Mouse (Mus musculus): ENCODE measurements around the gene Cst13. TPM values are rescaled to one million over a fixed set of nuclear protein-coding genes. Genes with fewer than 3 reads are reported as not detected.
"Not testable (repeated sequence)": the region's sequence is repeated elsewhere in the genome, so short reads cannot be mapped to it uniquely, and the experiment has no call there.

Gene Cst13
- polyA plus RNA-seq (2017; shearing (Covaris generic)) = not detected

DNA sequence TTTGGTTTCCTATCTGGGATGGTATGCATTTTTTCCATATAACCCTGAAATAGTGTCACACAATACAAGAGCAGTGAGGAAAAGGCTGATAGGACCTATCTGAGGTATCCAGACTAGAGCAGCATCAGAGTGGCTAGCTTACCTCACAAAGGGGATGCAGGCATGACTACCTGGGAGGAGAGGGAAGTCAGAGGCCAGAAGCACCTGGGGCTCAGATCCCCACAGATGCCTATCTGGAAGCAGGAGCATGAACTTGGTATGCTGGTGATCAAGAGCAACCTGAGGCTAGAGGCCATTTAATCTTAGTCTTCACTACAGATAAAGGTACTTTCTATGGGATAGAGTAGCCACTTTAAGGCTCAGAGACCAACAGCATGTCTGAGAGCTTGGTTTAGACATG, at the start of gene Cst13:
Cst13 (plus strand) TSS at position 173 of the 400 bp plus-strand sequence.
- no peak for ATAC-seq

DNA sequence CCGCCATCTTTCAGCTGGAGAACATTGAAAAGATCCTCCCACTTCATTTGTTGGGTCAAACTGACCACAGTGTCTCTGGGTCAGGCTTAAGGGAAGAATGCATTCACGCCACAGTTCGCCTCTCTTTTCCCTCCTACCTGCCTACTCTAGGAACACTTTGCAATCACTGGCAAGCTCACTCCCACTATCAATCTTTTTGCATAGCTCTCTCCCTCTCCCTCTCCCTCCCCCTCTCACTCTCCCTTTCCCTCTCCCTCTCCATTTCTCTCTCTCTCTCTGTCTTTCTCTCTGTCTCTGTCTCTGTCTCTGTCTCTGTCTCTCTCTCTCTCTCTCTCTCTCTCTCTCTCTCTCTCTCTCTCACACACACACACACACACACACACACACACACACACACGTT, 48.5 kb upstream of the Cst13 start, which contains the start of gene Cst11:
Cst11 (minus strand) TSS at position 101 of the 400 bp plus-strand sequence.
- not testable (repeated sequence) for ATAC-seq

DNA sequence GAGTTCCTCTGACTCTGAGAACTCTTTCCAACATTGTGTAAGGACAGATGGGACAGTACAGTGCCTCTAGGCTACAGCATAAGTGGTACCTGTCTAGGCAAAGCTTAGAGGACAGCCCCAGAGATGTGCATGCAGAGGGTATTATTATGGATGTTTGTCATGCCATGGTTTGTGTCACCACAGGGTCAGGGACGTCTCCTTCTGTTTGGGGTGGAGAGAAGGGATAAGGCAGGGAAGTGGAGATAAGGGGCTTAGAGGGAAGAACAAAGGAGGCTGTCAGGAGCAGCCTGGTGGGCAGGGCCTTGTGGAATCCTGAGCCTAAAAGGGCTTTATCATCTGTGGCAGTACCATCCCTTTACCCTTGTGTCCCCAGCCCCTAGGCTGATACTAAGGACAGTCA, 38.2 kb upstream of the Cst13 start, which contains the start of gene 8030411F24Rik:
8030411F24Rik (plus strand) TSS at position 301 of the 400 bp plus-strand sequence.
- no peak for ATAC-seq

- no peak for ATAC-seq
Observed at GRCm38 (mm10) chr2:148789142-148789541, 30.7 kb upstream of the Cst13 start, which contains the start of gene Cst12. Gene Cst12, plus strand, starts transcription at chr2:148789361.

- ATAC-seq = no peak
Observed at GRCm38 (mm10) chr2:148798485-148798884, 21.4 kb upstream of the Cst13 start, which contains the start of gene Cst8. Gene Cst8, plus strand, starts transcription at chr2:148798785.

GRCm38 (mm10) chr2:148801491-148801921, 18.4 kb upstream of the Cst13 start:
- ATAC-seq = no peak

- ATAC-seq = no peak
Observed at GRCm38 (mm10) chr2:148806696-148807095, 13.2 kb upstream of the Cst13 start.

DNA sequence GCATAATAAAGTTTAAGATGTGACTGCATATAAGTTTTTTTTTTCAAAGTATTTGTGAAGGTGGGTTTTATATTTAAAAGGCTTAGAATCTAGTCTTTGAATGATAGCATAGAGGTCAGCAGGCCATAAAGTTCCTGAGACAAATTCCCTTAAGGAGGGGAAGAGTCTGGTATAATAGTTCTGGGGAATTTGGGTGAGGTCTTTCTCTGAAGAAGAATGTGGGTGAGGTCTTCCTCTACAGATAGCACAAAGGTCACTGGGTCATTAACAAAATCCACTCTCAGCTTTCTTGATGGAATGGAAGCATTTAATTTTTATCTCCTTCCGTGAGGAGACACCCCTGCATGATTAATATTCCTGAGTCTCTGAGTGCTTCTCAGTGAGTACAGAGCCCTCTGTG, 6.1 kb downstream of the Cst13 start:
- ATAC-seq = no peak

GRCm38 (mm10) chr2:148834912-148835311, 15.0 kb downstream of the Cst13 start, which contains the start of gene Cst9:
Gene Cst9, plus strand, starts transcription at chr2:148835147.
- no peak for ATAC-seq

DNA sequence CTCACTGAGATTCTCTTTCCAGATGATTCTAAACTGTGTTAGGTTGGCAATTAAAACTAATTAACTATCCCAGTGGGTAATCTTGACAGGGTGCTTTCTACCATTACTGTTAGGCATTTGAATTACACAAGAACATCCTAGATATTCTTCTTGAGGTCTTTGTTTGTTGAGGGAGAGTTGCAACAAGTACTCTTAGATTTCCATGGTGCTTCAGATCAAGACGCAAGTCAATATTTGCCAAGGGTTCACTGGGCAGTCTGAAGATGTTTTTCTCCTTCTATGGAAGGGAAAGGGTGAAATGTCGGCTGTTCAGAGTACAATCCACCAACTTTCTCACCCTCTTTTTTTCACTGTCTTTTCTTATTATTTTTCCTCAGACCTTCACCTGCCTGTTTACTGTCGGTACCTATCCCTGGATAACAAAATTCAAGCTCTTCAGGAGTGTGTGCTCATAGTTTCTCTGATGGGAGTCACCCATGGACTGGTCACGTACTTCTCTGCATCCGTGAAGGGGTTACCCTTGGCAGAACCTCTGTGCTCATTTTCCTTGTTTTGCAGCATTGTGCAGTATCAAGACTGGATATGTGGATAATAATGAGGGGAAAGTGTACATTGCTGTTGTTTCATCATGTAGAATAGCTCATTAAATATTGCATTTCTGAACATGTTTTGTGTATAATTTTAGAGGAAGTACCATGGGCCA, 18.3 kb downstream of the Cst13 start:
- no peak for ATAC-seq

GRCm38 (mm10) chr2:148839224-148839623, 19.3 kb downstream of the Cst13 start:
- no peak for ATAC-seq

GRCm38 (mm10) chr2:148851116-148851906, 31.4 kb downstream of the Cst13 start:
- peak; percentile 73 for ATAC-seq

DNA sequence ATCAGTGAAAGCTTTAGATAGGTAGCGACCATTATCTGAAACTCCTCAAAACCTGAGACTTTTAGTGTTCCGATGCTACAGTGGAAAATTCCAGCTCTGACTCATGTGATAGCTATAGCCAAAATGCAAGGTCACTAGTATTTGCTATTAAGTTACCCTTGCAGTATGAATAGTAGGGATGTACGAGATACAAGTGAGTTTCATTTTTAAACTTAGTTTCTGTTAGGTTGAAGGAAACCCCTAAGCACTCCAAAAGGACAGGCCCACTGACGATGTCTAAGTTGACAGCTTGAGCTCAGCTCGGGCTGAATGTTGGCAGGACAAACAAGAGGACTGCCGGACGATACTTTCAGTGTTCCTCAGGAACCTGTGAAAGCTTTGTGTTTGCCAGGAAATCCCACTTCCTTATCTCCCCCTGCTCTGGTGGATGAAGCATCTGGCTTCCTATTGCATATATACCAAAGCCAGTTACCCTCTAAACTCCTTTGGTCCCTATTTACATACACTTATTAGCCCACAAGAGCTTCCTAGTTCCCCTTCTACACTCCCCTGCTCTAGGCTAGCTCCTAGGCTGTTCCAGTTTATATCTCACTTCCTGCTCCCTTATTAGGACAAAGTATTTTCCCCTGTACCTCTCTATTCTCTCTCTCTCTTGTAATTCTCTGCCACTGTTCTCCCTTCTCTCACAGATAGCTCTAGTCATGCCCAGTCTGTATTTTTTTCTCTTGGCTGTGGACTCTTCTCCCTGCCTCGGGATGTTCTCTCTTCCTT, 36.9 kb downstream of the Cst13 start:
- ATAC-seq = no peak

DNA sequence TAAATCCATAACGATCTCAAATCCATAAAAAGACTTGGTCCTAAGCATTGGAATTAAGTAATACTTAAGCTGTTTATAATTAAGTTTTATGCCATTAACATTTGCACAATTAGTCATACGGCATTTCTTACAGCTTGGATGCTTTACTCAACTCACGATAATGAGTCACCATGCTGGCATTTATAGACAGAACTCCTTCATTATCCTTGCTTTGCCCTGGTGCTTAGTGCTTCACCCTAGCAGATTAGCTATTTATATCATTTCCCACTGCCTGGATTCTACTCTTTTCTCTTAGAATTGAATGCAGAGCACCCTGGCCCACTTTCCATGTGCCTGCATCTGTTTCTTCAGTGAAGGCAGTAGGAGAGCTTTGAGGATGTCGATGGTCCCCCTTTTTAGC, 37.6 kb downstream of the Cst13 start:
- no peak for ATAC-seq

DNA sequence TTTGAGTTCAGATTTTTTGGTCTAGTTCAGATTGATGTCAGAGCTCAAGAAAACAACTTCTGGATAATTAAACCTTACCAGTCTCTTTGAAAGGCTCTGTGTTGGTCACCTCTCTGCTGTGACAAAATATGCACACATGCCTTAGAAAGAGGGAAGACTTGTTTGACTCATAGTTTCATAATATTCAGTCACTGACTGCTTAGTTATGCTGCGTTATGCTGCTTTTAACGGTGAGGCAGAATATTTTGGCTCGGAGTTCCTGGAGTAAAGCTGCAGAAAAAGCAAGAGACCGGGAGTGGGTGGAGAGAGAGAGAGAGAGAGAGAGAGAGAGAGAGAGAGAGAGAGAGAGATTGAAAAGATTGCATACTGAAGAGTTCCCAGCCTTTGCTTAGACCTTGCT, 41.1 kb downstream of the Cst13 start:
- ATAC-seq = no peak

DNA sequence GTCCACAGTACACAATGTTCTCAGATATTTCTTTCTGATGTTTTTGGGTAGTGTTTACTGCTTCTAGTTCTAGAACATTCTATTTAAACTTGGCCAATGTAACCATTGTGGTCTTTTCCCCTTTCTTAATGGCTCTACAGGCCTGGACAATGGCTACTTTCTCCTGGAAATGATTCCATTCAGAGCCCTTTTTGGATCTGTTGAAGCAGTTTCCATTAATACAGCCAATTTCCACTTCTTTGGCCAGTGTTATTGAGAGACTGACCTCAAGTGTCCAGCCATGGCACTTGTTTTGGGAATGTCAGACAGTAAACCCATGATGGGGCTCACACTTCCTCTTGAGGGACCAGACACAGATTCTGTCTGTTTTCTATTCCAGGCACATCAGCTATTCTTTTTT, 41.8 kb downstream of the Cst13 start:
- ATAC-seq = no peak

DNA sequence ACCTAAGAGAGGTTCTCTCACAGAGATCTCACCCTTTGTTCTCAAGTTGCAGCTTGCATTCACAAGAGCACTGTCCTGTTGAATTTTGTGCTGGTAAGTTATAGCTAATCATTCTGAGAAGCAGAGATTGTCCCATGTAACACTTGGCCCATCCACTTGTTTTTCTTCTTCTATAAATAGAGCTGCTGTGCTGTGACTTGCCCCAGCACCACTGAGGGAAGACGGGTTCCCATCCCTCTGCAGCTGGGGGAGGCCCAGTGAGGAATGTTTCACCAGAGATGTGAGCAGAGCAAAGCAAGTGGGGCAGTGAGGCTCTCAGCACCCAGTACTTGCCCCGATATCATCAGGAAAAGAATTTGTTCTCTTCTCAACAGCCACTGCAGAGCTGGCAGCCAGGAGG, 45.1 kb downstream of the Cst13 start, which contains the start of gene 9230104L09Rik:
9230104L09Rik (minus strand) TSS at position 73 of the 400 bp plus-strand sequence.
- no peak for ATAC-seq

- ATAC-seq = no peak
Observed at GRCm38 (mm10) chr2:148868959-148869358, 49.1 kb downstream of the Cst13 start.

GRCm38 (mm10) chr2:148870526-148870925, 50.6 kb downstream of the Cst13 start:
- no peak for ATAC-seq

GRCm38 (mm10) chr2:148872860-148873259, 53.0 kb downstream of the Cst13 start:
- no peak for ATAC-seq

DNA sequence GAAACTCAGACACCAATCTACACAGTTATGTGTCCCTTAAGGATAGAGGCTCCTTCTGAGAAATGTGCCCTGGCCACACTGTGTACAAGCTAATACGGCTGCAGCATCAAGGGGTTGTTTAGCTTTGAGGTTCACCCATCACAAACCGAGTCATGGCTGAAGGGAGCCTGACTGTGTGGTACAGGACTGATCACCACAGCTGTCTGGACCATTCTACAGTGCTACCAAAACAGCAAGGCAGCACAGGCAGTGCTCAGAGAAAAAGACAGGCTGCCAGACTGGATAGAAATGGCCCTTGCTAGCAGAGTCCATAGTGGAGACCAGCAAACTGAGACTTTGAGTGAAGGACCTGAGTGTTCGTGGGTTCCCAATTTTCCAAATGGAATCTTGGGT, 54.3 kb downstream of the Cst13 start:
- no peak for ATAC-seq

- peak; percentile 52 for ATAC-seq
Observed at GRCm38 (mm10) chr2:148874617-148875334, 54.9 kb downstream of the Cst13 start.
